Mouse (Mus musculus): Measurements from ENCODE around the gene Kat7.
A peak's percentile ranks its signal among the peaks of the same experiment; 100 is the strongest.

Kat7 gene

DNA sequence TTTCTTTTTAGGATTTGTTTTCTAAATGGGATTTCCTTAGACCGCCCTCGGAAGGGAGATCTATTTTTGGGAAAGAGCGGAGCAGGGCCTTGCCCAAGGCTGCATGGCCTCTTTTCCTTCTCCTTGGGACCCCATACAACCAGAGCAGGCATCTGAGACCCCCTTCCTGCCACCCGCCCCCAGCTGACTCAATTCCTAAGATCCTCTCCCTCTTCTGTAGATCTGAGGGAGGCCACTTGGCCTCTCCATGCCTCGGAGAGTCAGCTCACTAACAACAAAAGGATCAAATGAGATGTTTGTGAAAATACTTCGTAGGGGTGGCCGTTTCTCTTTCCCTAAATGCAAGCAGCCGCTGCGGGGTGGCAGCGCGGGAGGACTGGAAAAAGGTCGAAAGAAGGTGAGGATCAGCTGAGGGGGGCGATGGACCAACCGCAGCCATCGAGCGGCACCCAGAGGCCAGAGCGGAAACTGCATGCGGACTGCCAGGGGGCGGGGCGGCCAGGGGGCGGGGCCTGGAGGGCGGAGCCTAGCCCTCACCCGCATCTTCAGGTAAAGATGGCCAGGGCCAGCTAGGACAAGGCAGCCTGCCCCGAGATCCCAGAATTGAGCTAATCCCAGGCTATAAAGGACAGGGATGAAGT lies 78.2 kb downstream of the Kat7 start:
- DNase-seq (ENCODE audit: low read depth, low spot score), result peak; percentile 52

DNA sequence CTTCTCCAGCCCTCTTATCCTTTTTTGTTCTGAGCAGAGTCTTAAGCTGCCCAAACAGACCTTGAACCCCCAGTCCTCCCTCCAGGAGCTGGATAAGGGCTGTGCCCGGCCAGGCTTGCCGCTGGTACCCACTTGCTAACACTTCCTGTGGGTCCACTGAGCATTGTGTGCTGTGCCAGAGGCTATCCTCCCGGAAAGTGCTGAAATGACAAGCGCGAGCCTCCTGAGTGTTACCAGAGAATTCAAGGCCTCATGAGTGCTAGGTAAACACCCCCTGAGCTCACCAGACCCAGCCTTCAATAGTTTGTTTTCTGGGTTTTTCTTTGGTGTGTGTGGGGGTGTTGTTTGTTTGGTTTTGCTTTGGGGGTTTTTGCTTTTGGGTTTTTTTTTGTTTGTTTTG lies 82.6 kb downstream of the Kat7 start:
- DNase-seq (ENCODE audit: low read depth, low spot score), result no peak

DNA sequence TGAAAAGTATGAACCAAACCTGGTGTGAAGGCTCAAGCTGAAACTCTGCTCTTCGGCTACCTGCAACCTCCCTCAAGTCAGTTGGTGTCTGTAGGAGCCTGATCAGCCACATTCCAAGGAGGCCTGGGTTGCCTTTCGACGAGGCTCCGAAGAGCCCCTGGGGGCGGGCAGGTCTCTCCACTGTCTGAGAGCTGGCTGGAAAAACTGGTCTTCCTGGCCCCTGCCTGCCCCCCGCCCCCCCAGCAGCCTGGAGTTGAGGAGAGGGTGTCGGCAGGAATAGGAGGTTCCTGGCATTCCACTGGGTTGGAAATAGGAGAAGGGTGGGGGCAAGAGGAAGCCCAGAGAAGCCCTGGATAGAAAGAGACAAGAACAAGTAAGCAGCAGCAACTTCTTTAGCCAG lies 84.6 kb downstream of the Kat7 start:
- no peak for DNase-seq (ENCODE audit: low read depth, low spot score)

All from CD4-positive helper T cell, adult 2 months (primary cell).